Comparison of ENCODE assay signal across 8 mouse cellular contexts in the genomic region with DNA sequence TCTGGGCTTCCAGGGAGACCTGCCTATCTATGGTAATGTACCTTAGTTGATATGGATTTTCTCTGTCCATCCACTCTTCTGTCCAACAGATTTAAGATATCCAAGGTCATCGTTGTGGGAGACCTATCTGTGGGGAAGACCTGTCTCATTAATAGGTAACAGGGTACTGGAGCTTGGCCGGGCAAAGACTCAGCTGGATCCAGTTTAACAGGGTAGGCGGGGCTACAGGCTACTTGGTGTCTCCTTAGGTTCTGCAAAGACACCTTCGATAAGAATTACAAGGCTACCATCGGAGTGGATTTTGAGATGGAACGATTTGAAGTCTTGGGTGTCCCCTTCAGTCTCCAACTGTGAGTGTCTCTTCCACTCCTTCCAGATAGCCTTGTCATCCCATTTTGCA. TPM values are rescaled to one million over a fixed set of nuclear protein-coding genes. Genes with fewer than 3 reads are reported as not detected.
DNase-seq lines count a peak whose midpoint lies in the region; ATAC-seq lines count a peak whose summit lies in the region.

No protein-coding gene starts in this region.

- H3K27ac ChIP-seq in heart, embryonic 11.5 days (ENCODE audit: low read depth, low read length) = no peak overlapping the region
- peak overlapping the region; percentile 99 for H3K27ac ChIP-seq in forebrain, embryonic 10.5 days
- H3K27ac ChIP-seq in kidney, embryonic 14.5 days (ENCODE audit: low read depth, low read length) = peak overlapping the region; percentile 100
- H3K27ac ChIP-seq in midbrain, embryonic 15.5 days = peak overlapping the region; percentile 91

- H3K36me3 ChIP-seq in heart, embryonic 11.5 days (ENCODE audit: control insufficient read depth, insufficient read depth, low read length) = peaks cover 20% of the 10 kb centered on the region
- peaks cover 43% of the 10 kb centered on the region for H3K36me3 ChIP-seq in forebrain, embryonic 10.5 days (replicated peaks)
- peaks cover 32% of the 10 kb centered on the region for H3K36me3 ChIP-seq in kidney, embryonic 14.5 days (ENCODE audit: control insufficient read depth, insufficient read depth, low read length)
- H3K36me3 ChIP-seq in midbrain, embryonic 15.5 days (replicated peaks) = peaks cover 17% of the 10 kb centered on the region

- WGBS in heart, embryonic 11.5 days (ENCODE audit: insufficient replicate concordance) = 64% methylated on average over 6 of the region's 6 CpGs
- WGBS in forebrain, embryonic 10.5 days = 64% methylated on average over 6 of the region's 6 CpGs
- 50% methylated on average over 6 of the region's 6 CpGs for WGBS in kidney, embryonic 14.5 days
- WGBS in midbrain, embryonic 15.5 days = 80% methylated on average over 6 of the region's 6 CpGs

- H3K27me3 ChIP-seq in heart, embryonic 11.5 days (ENCODE audit: control insufficient read depth, insufficient read depth, low read length) = no peaks in the 10 kb centered on the region; the same call in 1 of the 2 replicates
- no peaks in the 10 kb centered on the region for H3K27me3 ChIP-seq in forebrain, embryonic 10.5 days (ENCODE audit: poor library complexity, severe bottlenecking)
- H3K27me3 ChIP-seq in kidney, embryonic 14.5 days (ENCODE audit: control insufficient read depth, insufficient read depth, low read length) = no peaks in the 10 kb centered on the region
- no peaks in the 10 kb centered on the region for H3K27me3 ChIP-seq in midbrain, embryonic 15.5 days (replicated peaks)

- DNase-seq in heart, adult 8-10 months (ENCODE audit: low spot score) = no peak
- DNase-seq in forebrain, embryonic 10.5 days (ENCODE audit: extremely low spot score, low spot score) = no peak
- no peak for DNase-seq in embryo, embryonic 10 days (ENCODE audit: low spot score)
- DNase-seq in frontal cortex, postnatal 25 days (ENCODE audit: low spot score in 2 of 2) = no peak

- H3K9me3 ChIP-seq in heart, embryonic 11.5 days (replicated peaks; ENCODE audit: control insufficient read depth, low read length) = no peaks in the 10 kb centered on the region
- H3K9me3 ChIP-seq in forebrain, embryonic 10.5 days = no peaks in the 10 kb centered on the region
- no peaks in the 10 kb centered on the region for H3K9me3 ChIP-seq in kidney, embryonic 14.5 days (ENCODE audit: control insufficient read depth, low read length)
- H3K9me3 ChIP-seq in midbrain, embryonic 15.5 days = no peaks in the 10 kb centered on the region

- peak overlapping the region; percentile 79 for H3K4me2 ChIP-seq in heart, embryonic 11.5 days
- peak overlapping the region; percentile 69 for H3K4me2 ChIP-seq in kidney, embryonic 14.5 days (replicated peaks; ENCODE audit: low read depth, low read length)
- peak overlapping the region; percentile 68 for H3K4me2 ChIP-seq in midbrain, embryonic 15.5 days

- no peak for ATAC-seq in heart, embryonic 11.5 days (replicated peaks; ENCODE audit: insufficient number of reproducible peaks, low FRiP score, low TSS enrichment)
- no peak for ATAC-seq in kidney, embryonic 14.5 days (ENCODE audit: low FRiP score, low TSS enrichment)
- no peak for ATAC-seq in midbrain, embryonic 15.5 days (replicated peaks)
- no peak for ATAC-seq in activated CD4-positive, CD25-positive, alpha-beta regulatory T cell, adult 4 months

- no peak overlapping the region for H3K9ac ChIP-seq in heart, embryonic 11.5 days (ENCODE audit: low read depth, low read length)
- peak overlapping the region; percentile 97 for H3K9ac ChIP-seq in kidney, embryonic 14.5 days (ENCODE audit: low read depth, low read length)
- no peak overlapping the region for H3K9ac ChIP-seq in midbrain, embryonic 15.5 days

- peak overlapping the region; percentile 78; the same call in 1 of the 2 replicates for H3K4me3 ChIP-seq in heart, embryonic 11.5 days (ENCODE audit: low read depth, low read length)
- H3K4me3 ChIP-seq in forebrain, embryonic 10.5 days = peak overlapping the region; percentile 81
- peak overlapping the region; percentile 81 for H3K4me3 ChIP-seq in kidney, embryonic 14.5 days (ENCODE audit: low read length)
- H3K4me3 ChIP-seq in midbrain, embryonic 15.5 days = peak overlapping the region; percentile 69

- H3K4me1 ChIP-seq in heart, embryonic 11.5 days (ENCODE audit: control insufficient read depth, insufficient read depth, low read length) = peaks cover 7% of the 10 kb centered on the region
- H3K4me1 ChIP-seq in forebrain, embryonic 10.5 days = peaks cover 44% of the 10 kb centered on the region
- peaks cover 16% of the 10 kb centered on the region for H3K4me1 ChIP-seq in kidney, embryonic 14.5 days (ENCODE audit: control insufficient read depth, insufficient read depth, low read length)
- peaks cover 27% of the 10 kb centered on the region for H3K4me1 ChIP-seq in midbrain, embryonic 15.5 days

RNA-seq across cellular contexts. Expression of a gene that starts 1.8 kb away (rescaled TPM):
- 62.2 and 62.5 TPM in 2 replicates for polyA plus RNA-seq in heart, embryonic 11.5 days (2014; fragmentation: Nextera tagmentation; extraction: Ambion mirVana)
- total RNA-seq in heart, adult 8-10 months (2022) = 1 to 10 TPM; 6.8 to 8.7 (median 8.1) TPM
- polyA plus RNA-seq in forebrain, embryonic 10.5 days (2016; fragmentation: Nextera tagmentation; extraction: Ambion mirVana) = 70.7 and 73.3 TPM in 2 replicates
- 128 and 156 TPM in 2 replicates for polyA plus RNA-seq in kidney, embryonic 14.5 days (2014; fragmentation: Nextera tagmentation; extraction: Ambion mirVana)
- 56.3 and 61.5 TPM in 2 replicates for polyA plus RNA-seq in midbrain, embryonic 15.5 days (2015; fragmentation: Nextera tagmentation; extraction: Ambion mirVana)
- not detected for polyA plus RNA-seq in activated CD4-positive, CD25-positive, alpha-beta regulatory T cell, adult 4 months (2017; shearing (Covaris generic))

RNA-seq across cellular contexts. Expression of a gene that starts 3.2 kb away (rescaled TPM):
- polyA plus RNA-seq in heart, embryonic 11.5 days (2014; fragmentation: Nextera tagmentation; extraction: Ambion mirVana) = 4.2 TPM in 2 replicates
- total RNA-seq in heart, adult 8-10 months (2022) = 1 to 10 TPM in 2 of 4 experiments, under 1 TPM in 2; 0.62 to 1.6 (median 0.98) TPM
- 0.91 and 1.5 TPM in 2 replicates for polyA plus RNA-seq in forebrain, embryonic 10.5 days (2016; fragmentation: Nextera tagmentation; extraction: Ambion mirVana)
- polyA plus RNA-seq in kidney, embryonic 14.5 days (2014; fragmentation: Nextera tagmentation; extraction: Ambion mirVana) = 3.4 and 4.1 TPM in 2 replicates
- polyA plus RNA-seq in midbrain, embryonic 15.5 days (2015; fragmentation: Nextera tagmentation; extraction: Ambion mirVana) = 1.7 and 2.2 TPM in 2 replicates
- polyA plus RNA-seq in activated CD4-positive, CD25-positive, alpha-beta regulatory T cell, adult 4 months (2017; shearing (Covaris generic)) = 1 to 10 TPM in 1 of 2 experiments, under 1 TPM in 1; 0.49 to 2.5 TPM

RNA-seq across cellular contexts. Expression of a gene that starts 6.7 kb away (rescaled TPM):
- polyA plus RNA-seq in heart, embryonic 11.5 days (2014; fragmentation: Nextera tagmentation; extraction: Ambion mirVana) = 1,064 and 1,178 TPM in 2 replicates
- 100 to 1,000 TPM; 760 to 870 (median 833) TPM for total RNA-seq in heart, adult 8-10 months (2022)
- polyA plus RNA-seq in forebrain, embryonic 10.5 days (2016; fragmentation: Nextera tagmentation; extraction: Ambion mirVana) = 1,073 and 1,096 TPM in 2 replicates
- 1,650 and 2,291 TPM in 2 replicates for polyA plus RNA-seq in kidney, embryonic 14.5 days (2014; fragmentation: Nextera tagmentation; extraction: Ambion mirVana)
- 695 and 703 TPM in 2 replicates for polyA plus RNA-seq in midbrain, embryonic 15.5 days (2015; fragmentation: Nextera tagmentation; extraction: Ambion mirVana)
- 1,000 to 10,000 TPM; 3,988 to 4,036 TPM for polyA plus RNA-seq in activated CD4-positive, CD25-positive, alpha-beta regulatory T cell, adult 4 months (2017; shearing (Covaris generic))

RNA-seq across cellular contexts. Expression of a gene that starts 13.5 kb away (rescaled TPM):
- 16.1 and 16.3 TPM in 2 replicates for polyA plus RNA-seq in heart, embryonic 11.5 days (2014; fragmentation: Nextera tagmentation; extraction: Ambion mirVana)
- total RNA-seq in heart, adult 8-10 months (2022) = 1 to 10 TPM; 2.9 to 7.1 (median 5.0) TPM
- 10.0 and 11.3 TPM in 2 replicates for polyA plus RNA-seq in forebrain, embryonic 10.5 days (2016; fragmentation: Nextera tagmentation; extraction: Ambion mirVana)
- polyA plus RNA-seq in kidney, embryonic 14.5 days (2014; fragmentation: Nextera tagmentation; extraction: Ambion mirVana) = 23.1 and 28.1 TPM in 2 replicates
- polyA plus RNA-seq in midbrain, embryonic 15.5 days (2015; fragmentation: Nextera tagmentation; extraction: Ambion mirVana) = 7.4 and 7.6 TPM in 2 replicates
- 1 to 10 TPM; 2.3 to 4.3 TPM for polyA plus RNA-seq in activated CD4-positive, CD25-positive, alpha-beta regulatory T cell, adult 4 months (2017; shearing (Covaris generic))

RNA-seq across cellular contexts. Expression of a gene that starts 13.6 kb away (rescaled TPM):
- polyA plus RNA-seq in heart, embryonic 11.5 days (2014; fragmentation: Nextera tagmentation; extraction: Ambion mirVana) = 9.9 and 10.6 TPM in 2 replicates
- 1 to 10 TPM; 2.0 to 3.2 (median 2.3) TPM for total RNA-seq in heart, adult 8-10 months (2022)
- polyA plus RNA-seq in forebrain, embryonic 10.5 days (2016; fragmentation: Nextera tagmentation; extraction: Ambion mirVana) = 10.6 and 11.7 TPM in 2 replicates
- 15.8 and 20.6 TPM in 2 replicates for polyA plus RNA-seq in kidney, embryonic 14.5 days (2014; fragmentation: Nextera tagmentation; extraction: Ambion mirVana)
- polyA plus RNA-seq in midbrain, embryonic 15.5 days (2015; fragmentation: Nextera tagmentation; extraction: Ambion mirVana) = 6.5 and 7.3 TPM in 2 replicates
- polyA plus RNA-seq in activated CD4-positive, CD25-positive, alpha-beta regulatory T cell, adult 4 months (2017; shearing (Covaris generic)) = 10 to 100 TPM in 1 of 2 experiments, 1 to 10 TPM in 1; 9.4 to 13.2 TPM

Comparison
In these comparisons a context has a peak if more than half of its experiments do, and no peak if none do; other contexts are left out.
1. RNA of a gene that starts 1.8 kb away (polyA plus RNA-seq): 128 to 156 TPM in kidney, embryonic 14.5 days, 70.7 to 73.3 TPM in forebrain, embryonic 10.5 days, 62.2 to 62.5 TPM in heart, embryonic 11.5 days and 56.3 to 61.5 TPM in midbrain, embryonic 15.5 days; not detected in activated CD4-positive, CD25-positive, alpha-beta regulatory T cell, adult 4 months; every median in the first group is over 10 times any median in the second.
2. Peak in every context shown above with its lines, with median percentiles within 50 percentile points of each other: H3K4me2 ChIP-seq and H3K4me3 ChIP-seq.